Mouse (Mus musculus) hindbrain, embryonic 10.5 days (tissue): Measurements from ENCODE around the gene Efna5. TPM values are rescaled to one million over a fixed set of nuclear protein-coding genes. Genes with fewer than 3 reads are reported as not detected.
A peak's percentile ranks its signal among the peaks of the same experiment; 100 is the strongest.

ENCODE experiments used
- DNase-seq: peaks from one replicate; pipeline ENCODE4 v3.0.0-alpha.2; 2017; ENCODE audit warnings: low spot score
- H3K27ac ChIP-seq: fragments of 300-500 bp; sonication (generic); 2 replicates; pipeline ENCODE4 v1.5.1; 2016; ENCODE audit warnings: mild to moderate bottlenecking, moderate library complexity
- H3K27me3 ChIP-seq: fragments of 300-500 bp; sonication (generic); 2 replicates; pipeline ENCODE4 v1.6.1; 2016; ENCODE audit warnings: mild to moderate bottlenecking; ENCODE audit not compliant: poor library complexity, insufficient read depth, severe bottlenecking
- H3K36me3 ChIP-seq: fragments of 300-500 bp; sonication (generic); 2 replicates; pipeline ENCODE4 v1.6.1; 2016; ENCODE audit warnings: mild to moderate bottlenecking, moderate library complexity
- H3K4me1 ChIP-seq: fragments of 300-500 bp; sonication (generic); replicated peaks from 2 replicates; pipeline ENCODE4 v1.6.1; 2016; ENCODE audit warnings: mild to moderate bottlenecking
- H3K4me3 ChIP-seq: fragments of 300-500 bp; sonication (generic); 2 replicates; pipeline ENCODE4 v1.5.1; 2016; ENCODE audit warnings: mild to moderate bottlenecking, moderate library complexity
- H3K9me3 ChIP-seq: fragments of 300-500 bp; sonication (generic); 2 replicates; pipeline ENCODE4 v1.6.1; 2016; ENCODE audit warnings: mild to moderate bottlenecking, moderate library complexity
- WGBS: fragments of 180-500 bp; shearing (Covaris S2); methylation state at CpG from one replicate; pipeline ENCODE4 v1.1.7; 2016; 5-methylcytosine and 5-hydroxymethylcytosine counted together
- polyA plus RNA-seq: library from polyadenylated mRNA; unstranded; fragments of >200 nt; fragmentation: Nextera tagmentation; extraction: Ambion mirVana; gene quantifications from 2 replicates; pipeline ENCODE4 v1.2.1, GENCODE M21; 2016

Gene Efna5
- polyA plus RNA-seq, 1 experiment from 2014 or later: 40.5 TPM

DNA sequence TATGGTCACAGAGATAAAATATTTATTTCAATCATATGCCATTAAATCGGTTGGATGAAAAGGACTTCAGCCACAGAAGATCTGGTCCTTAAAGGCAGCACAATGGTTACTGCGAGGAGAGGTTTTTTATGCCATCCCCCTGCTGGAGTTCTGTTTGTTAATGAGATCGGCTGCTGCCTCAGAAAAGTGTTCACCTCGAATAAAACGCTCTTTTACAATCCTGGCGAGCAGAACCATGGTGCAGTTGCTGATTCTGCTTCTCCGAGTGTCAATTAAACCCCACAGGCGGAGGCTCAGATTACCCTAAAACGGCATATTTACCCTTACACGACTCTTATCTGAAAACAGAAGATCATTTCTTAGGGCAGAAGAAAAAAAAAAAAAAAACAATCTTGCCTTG lies 146.2 kb downstream of the Efna5 start:
- peak overlapping the region; percentile 13; the same call in 1 of the 2 replicates for H3K4me3 ChIP-seq
- H3K36me3 ChIP-seq: 0 out of 2 replicates have a peak, but pooled peaks cover 2% of the 10 kb centered on the region
- no peak for DNase-seq
- 11% methylated on average over 10 of the region's 10 CpGs for WGBS
- peaks cover 66% of the 10 kb centered on the region for H3K4me1 ChIP-seq
- H3K9me3 ChIP-seq: no peaks in the 10 kb centered on the region
- H3K27me3 ChIP-seq: no peaks in the 10 kb centered on the region
- H3K27ac ChIP-seq: peak overlapping the region; percentile 75

DNA sequence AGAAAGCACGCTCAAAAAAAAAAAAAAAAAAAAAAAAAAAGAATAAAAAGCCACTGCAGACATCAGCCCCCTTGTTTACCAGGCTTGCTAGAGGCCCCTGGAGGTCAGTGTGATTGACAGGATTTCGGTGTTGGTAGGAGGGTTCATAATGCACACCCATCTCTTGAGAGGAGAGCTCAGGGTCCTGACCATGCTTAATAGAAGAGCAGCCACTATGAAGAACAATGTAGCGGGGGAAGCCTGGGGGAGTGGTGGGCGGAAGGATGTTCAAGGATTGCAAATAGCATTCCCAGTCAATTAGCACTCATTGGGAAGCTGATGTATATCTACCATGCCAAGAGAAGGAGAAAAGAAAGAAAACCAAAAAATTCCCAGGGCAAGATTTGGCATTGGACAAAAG lies 147.1 kb downstream of the Efna5 start:
- DNase-seq: no peak
- no peaks in the 10 kb centered on the region for H3K9me3 ChIP-seq
- 0 out of 2 replicates have a peak, but pooled peaks cover 2% of the 10 kb centered on the region for H3K36me3 ChIP-seq
- WGBS: 20% methylated on average over 4 of the region's 4 CpGs
- H3K4me3 ChIP-seq: no peak overlapping the region
- H3K27ac ChIP-seq: peak overlapping the region; percentile 75
- H3K4me1 ChIP-seq: peaks cover 73% of the 10 kb centered on the region
- H3K27me3 ChIP-seq: no peaks in the 10 kb centered on the region

DNA sequence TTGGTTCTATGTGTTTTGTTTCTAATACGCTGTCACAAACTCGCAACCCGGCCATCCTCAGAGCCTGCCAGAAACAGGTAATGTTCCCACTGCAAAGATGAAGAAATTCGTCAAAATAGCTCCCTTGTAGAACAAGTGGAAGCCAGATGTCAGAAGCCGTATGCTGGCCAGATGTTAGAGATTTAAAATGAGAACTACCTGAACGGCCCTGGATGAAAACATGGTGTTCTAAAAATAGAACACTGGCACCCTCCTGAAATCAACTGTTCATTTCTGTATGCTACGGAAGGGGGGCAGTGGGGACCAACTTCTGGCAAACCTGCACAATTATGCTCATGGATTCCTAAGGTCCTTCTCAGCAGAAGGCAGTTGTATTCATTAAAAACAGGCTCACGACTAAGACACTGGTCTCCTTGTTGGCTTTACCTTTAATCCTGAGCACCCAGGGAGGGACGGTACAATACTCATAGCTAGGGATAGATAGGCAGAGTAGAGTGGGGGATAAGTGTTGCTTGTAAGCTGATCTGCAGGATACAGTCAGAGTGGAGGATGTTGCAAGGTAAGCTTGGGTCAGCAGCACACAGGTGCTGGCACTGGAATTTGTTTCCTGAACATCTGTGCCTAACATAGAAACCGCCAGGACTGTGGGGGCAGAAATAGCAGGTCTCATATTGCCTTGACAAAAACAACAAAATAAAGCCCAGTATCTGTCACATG lies 151.2 kb downstream of the Efna5 start:
- 62% methylated on average over 10 of the region's 10 CpGs for WGBS
- H3K4me1 ChIP-seq: peaks cover 62% of the 10 kb centered on the region
- H3K36me3 ChIP-seq: no peaks in the 10 kb centered on the region
- no peaks in the 10 kb centered on the region for H3K27me3 ChIP-seq
- H3K9me3 ChIP-seq: no peaks in the 10 kb centered on the region
- no peak overlapping the region for H3K4me3 ChIP-seq
- DNase-seq: no peak
- peak overlapping the region; percentile 84 for H3K27ac ChIP-seq

DNA sequence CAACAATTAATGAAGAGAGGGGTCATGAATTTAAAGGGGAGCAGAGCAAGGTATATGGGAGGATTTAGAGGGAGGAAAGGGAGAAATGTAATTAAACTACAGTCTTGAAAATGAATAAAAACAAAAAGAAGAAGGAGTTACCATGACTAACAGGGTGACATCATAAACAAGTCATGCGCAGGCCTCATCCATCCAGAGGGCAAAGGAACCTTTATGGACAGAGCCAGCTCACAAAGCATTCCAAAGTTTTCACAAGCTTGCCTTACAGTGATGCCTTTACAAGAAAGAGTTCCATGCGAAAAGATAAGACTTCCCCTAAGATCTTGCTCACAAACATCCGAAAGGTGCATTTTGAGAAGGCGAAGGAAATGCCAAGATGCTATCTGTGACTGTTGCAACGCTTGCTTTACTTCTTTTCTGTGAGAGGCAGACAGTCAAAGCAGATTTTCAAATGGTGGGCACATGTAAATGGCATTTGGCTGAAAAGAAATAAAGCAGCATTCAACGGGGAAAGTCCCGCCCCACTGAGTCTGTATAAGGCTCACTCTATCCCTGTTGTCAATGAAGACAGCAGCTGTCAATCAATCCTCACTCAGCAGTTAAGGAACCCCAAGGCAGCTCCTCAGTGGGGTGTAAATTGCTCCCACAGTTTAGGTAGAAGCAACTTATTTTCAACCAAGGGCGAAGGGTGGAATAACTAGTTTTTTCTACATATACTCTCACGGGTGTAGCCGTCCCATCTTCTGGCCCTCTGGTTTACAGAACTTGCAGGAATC lies 152.8 kb downstream of the Efna5 start:
- H3K4me3 ChIP-seq: 0 out of 2 replicates have a peak overlapping the region, but pooled peaks have one; percentile 3
- 25% methylated on average over 10 of the region's 10 CpGs for WGBS
- no peaks in the 10 kb centered on the region for H3K9me3 ChIP-seq
- H3K27ac ChIP-seq: peak overlapping the region; percentile 84
- no peaks in the 10 kb centered on the region for H3K27me3 ChIP-seq
- H3K36me3 ChIP-seq: no peaks in the 10 kb centered on the region
- peaks cover 59% of the 10 kb centered on the region for H3K4me1 ChIP-seq
- DNase-seq: peak; percentile 31

DNA sequence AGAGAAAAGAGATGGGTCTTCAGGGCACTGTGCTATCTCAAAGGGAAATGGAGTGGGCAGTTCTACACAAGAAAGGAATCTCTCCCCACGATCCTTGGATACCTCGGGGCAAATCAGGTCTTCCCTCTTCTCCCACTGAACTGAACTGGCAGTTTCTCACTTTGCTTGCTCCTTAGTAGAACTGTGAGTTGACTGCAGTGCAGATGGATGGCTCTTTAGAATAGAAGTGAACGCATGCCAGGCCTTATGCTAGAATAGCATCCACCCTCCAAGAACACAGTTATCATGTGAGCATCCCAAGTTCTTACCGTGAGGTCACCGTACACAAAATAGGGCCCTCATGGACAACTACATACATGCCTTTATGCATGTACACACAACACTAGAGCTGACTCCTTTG lies 155.0 kb downstream of the Efna5 start:
- Histone ChIP-seq H3K27ac (no peak overlapping the region), H3K27me3 (no peaks in the 10 kb centered on the region), H3K4me3 (no peak overlapping the region), H3K9me3 (no peaks in the 10 kb centered on the region), H3K36me3 (no peaks in the 10 kb centered on the region), H3K4me1 (peaks cover 58% of the 10 kb centered on the region)
- DNase-seq: no peak
- whole genome bisulfite sequencing: 74% methylated on average over 5 of the region's 5 CpGs

DNA sequence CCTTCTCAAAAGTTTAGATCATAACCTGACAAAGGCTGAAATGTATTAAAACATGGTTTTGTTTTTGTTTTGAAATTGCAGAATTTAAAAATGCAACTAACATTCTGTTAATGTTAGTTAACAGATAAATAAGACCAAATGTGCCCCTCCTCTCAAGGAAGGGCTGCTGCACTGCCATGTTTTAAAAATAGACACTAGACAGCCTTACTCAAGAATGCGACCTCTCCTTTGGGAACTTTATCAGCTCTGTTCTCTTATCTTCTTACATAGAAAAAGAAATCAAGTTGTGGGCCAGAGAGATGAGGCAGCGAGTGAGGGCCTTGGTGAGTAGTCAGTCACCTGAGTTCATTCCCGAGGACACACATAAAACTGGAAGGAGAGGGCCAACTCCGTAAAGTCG lies 158.2 kb downstream of the Efna5 start:
- H3K4me1 ChIP-seq: peaks cover 42% of the 10 kb centered on the region

DNA sequence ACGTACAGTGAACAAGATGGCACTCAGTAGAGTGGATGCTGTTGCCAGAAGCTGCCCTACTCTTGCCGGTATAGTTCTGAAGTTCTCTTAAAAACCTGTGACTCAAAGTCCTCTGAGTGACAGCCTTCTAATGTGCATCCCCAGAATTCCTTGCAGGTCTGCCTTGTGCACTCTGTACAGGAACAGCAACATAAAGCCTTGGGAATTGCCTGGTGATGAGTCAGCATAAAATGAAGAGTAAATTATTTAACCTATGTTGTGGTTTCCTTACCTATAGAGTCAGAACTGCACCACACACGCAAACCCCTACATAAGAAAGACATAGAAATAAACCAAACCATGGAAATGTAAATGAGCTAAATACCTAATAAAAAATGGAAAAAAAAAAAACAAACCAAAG lies 159.5 kb downstream of the Efna5 start:
- 90% methylated on average over 3 of the region's 3 CpGs for WGBS
- no peaks in the 10 kb centered on the region for H3K36me3 ChIP-seq
- no peak for DNase-seq
- no peaks in the 10 kb centered on the region for H3K9me3 ChIP-seq
- H3K27ac ChIP-seq: no peak overlapping the region
- peaks cover 42% of the 10 kb centered on the region for H3K4me1 ChIP-seq
- H3K27me3 ChIP-seq: no peaks in the 10 kb centered on the region
- H3K4me3 ChIP-seq: no peak overlapping the region

More for the DNA sequence above, 158.2 kb downstream of the Efna5 start:
- WGBS: 85% methylated on average over 5 of the region's 5 CpGs
- Histone ChIP-seq H3K4me3 (no peak overlapping the region), H3K9me3 (no peaks in the 10 kb centered on the region), H3K36me3 (no peaks in the 10 kb centered on the region), H3K27me3 (no peaks in the 10 kb centered on the region), H3K27ac (no peak overlapping the region)
- no peak for DNase-seq

DNA sequence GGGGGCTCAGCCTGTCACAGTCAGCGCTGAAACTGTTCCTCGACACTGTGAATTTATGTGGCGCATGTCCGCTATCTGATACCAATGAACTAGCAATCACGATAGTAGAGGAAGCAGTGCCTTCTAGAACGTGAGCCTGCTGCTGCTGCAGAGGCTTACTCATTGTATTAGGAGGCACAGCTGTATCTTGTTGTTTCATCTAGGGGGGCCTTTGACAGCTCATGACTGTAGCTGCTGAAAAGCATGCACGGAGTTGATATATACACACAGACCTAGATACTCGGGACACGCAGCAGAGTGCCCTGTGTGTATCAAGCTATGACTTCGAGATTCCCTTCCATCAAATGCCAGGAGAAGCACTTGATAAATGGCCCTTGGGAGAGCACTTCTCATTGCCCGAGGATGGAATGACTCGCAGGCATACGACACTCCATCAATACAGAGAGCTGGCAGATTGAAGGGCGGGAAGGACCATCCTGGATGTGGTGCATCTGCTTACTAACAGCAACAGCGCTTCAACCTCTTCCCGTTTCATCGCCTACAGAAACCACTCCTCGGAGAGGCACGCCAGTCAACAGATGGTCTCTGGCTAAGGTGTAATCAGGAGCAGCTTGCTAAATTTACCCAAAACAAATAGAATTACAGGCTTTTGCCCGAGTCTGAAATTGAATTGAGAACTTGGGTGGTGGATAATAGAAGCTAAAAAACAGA lies 160.2 kb downstream of the Efna5 start:
- Histone ChIP-seq H3K4me1 (peaks cover 42% of the 10 kb centered on the region), H3K36me3 (no peaks in the 10 kb centered on the region), H3K9me3 (no peaks in the 10 kb centered on the region), H3K4me3 (no peak overlapping the region), H3K27ac (no peak overlapping the region), H3K27me3 (no peaks in the 10 kb centered on the region)
- 87% methylated on average over 20 of the region's 20 CpGs for WGBS
- DNase-seq: no peak

DNA sequence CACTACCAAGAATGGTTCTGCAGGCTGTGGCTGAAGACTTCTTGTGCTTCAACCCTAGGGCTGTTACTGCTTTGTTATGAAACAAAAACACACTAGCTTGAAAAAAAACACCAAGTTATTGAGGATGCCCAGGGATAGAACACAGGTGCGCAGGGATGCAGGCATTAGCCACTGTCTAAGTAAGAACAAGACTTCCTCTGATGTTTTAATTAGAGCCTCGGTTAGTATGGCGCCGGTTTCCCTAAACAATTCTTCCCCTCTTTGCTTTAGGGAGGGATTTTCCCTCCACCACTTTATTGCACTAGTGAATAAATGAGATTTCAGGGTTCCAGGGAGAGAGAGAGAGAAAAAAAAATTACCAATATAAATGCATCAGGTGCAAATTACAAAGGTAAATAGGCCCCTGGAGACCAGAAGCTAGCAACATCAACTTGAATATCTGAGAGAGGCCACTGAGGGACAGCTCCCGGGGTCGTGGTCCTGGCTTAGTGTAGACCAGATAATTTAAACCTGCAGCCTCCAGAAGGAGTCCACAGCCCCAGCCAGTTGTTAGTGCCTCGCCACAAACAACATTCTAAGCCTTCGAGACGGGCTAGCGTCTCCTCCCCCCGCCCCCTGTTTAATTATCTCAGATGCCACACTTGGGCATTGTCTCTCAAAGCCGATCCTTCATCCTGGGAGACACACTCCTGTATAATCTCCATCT lies 163.5 kb downstream of the Efna5 start:
- 37% methylated on average over 12 of the region's 12 CpGs for WGBS
- Histone ChIP-seq H3K9me3 (no peaks in the 10 kb centered on the region), H3K27ac (0 out of 2 replicates have a peak overlapping the region, but pooled peaks have one; percentile 23), H3K36me3 (no peaks in the 10 kb centered on the region), H3K4me3 (no peak overlapping the region), H3K27me3 (no peaks in the 10 kb centered on the region), H3K4me1 (peaks cover 27% of the 10 kb centered on the region)
- DNase-seq: no peak

DNA sequence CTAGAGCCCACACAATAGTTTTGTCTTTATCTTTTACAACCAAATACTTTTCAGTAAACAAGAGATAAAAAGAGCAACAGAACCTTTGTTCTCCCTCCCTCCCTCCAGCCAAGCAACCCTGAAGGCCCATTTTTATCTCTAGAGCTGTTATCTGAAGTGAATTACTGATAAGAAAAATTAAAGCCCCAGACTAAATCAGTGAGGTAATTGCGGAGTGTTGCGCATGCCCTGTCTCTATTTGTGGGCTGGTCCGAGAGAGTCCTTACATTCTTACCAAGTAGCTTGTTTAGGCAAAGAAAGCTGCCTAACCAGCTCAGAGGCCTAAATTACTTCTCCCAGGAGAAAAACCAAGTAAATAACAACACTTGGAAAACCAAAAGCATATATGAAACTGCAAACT lies 167.7 kb downstream of the Efna5 start:
- WGBS: 89% methylated on average over 3 of the region's 3 CpGs
- H3K4me1 ChIP-seq: peaks cover 25% of the 10 kb centered on the region

DNA sequence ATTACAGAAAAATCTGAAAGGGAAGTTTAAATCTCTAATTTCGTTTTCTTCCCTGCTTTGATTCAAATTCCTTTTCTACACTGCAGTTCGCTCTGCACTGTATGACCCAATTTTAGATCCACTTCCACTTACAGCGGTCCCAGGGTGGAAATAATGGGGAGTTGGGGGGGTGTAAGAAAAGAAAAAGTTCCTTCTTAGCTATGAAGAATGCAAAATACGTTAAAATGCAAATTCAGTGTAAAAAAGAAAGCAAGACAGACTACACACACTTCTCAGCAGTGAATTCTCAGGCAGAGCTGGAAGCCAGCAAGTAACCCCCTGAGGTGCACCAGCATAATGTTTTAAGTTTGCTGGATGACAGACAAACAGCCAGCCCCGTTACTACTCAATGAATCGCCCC lies 174.7 kb downstream of the Efna5 start:
- H3K4me3 ChIP-seq: no peak overlapping the region
- H3K27me3 ChIP-seq: no peaks in the 10 kb centered on the region
- WGBS: 49% methylated on average over 6 of the region's 6 CpGs
- no peak overlapping the region for H3K27ac ChIP-seq
- H3K4me1 ChIP-seq: peaks cover 31% of the 10 kb centered on the region
- H3K36me3 ChIP-seq: no peaks in the 10 kb centered on the region
- DNase-seq: no peak
- H3K9me3 ChIP-seq: no peaks in the 10 kb centered on the region

More for the DNA sequence above, 167.7 kb downstream of the Efna5 start:
- Histone ChIP-seq H3K27me3 (no peaks in the 10 kb centered on the region), H3K27ac (no peak overlapping the region), H3K4me3 (no peak overlapping the region), H3K9me3 (no peaks in the 10 kb centered on the region), H3K36me3 (no peaks in the 10 kb centered on the region)
- DNase-seq: no peak

DNA sequence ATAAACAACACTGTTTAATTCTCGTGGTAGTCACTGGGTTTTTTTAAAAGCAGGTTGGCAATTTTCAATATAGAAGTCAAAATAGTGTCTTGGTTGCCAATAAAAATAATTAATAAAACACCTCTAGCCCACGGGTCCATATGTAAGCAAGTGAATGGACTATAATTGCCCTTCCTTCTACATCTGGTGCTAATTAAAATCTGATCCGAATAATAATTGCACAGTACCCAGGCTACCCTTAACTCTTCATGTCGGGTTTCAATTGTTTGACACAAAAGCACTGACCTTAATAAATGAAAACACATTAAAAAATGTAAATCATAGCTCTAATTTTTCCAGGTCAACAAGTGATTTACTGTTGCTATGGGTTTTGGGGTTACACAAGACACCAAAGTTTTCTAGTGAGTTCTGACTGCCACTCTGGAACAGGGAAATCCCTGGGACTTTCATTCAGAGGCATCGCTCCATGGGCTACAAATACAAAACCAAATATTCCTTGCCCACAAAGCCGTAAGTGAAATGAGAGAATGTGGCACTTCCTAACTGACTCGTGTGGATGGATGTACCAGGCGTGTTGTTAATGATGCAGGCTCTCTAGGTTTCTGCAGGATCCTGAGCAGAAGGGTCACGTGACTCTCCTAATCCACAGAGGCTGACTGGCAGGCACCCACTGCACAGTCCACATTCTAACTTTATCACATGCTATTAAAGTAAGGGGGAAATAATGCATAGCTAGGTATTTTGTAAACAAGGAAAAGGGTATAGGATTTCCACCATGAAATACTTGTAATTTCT lies 178.9 kb downstream of the Efna5 start:
- H3K36me3 ChIP-seq: no peaks in the 10 kb centered on the region
- no peak for DNase-seq
- no peak overlapping the region for H3K27ac ChIP-seq
- peaks cover 40% of the 10 kb centered on the region for H3K4me1 ChIP-seq
- no peaks in the 10 kb centered on the region for H3K27me3 ChIP-seq
- 69% methylated on average over 9 of the region's 9 CpGs for WGBS
- no peaks in the 10 kb centered on the region for H3K9me3 ChIP-seq
- H3K4me3 ChIP-seq: no peak overlapping the region
